Mouse (Mus musculus): Measurements from ENCODE around the gene Chpf. TPM values are rescaled to one million over a fixed set of nuclear protein-coding genes. Genes with fewer than 3 reads are reported as not detected.

Chpf gene
- total RNA-seq, 2 experiments from 2014 or later: 26.4 to 28.2 TPM

- intact Hi-C loops (cut with DNase I): loop anchor here (1.0 to 5.0 kb wide), 2 partner anchors 21 to 104 kb away; no protein-coding TSS in a partner anchor
- peak; percentile 34 for DNase-seq (ENCODE audit: low spot score)
These were observed 33.1 kb downstream of the Chpf start for GRCm38 (mm10) chr1:75445751-75446611.

GRCm38 (mm10) chr1:75445141-75445701, 33.9 kb downstream of the Chpf start:
- DNase-seq (ENCODE audit: low spot score): no peak
- intact Hi-C loops (cut with DNase I): loop anchor here (1.0 to 5.0 kb wide), 2 partner anchors 22 to 103 kb away; no protein-coding TSS in a partner anchor

- intact Hi-C loops (cut with DNase I): no loop called here
- DNase-seq (ENCODE audit: low spot score): no peak
These were observed 34.9 kb downstream of the Chpf start for GRCm38 (mm10) chr1:75444208-75444607.

- intact Hi-C loops (cut with DNase I): no loop called here
- no peak for DNase-seq (ENCODE audit: low spot score)
These were observed 35.7 kb downstream of the Chpf start for GRCm38 (mm10) chr1:75443247-75444024.

GRCm38 (mm10) chr1:75442811-75443210, 36.3 kb downstream of the Chpf start:
- DNase-seq (ENCODE audit: low spot score): no peak
- intact Hi-C loops (cut with DNase I): no loop called here

- DNase-seq (ENCODE audit: low spot score): no peak
- intact Hi-C loops (cut with DNase I): no loop called here
These were observed 36.9 kb downstream of the Chpf start for GRCm38 (mm10) chr1:75442171-75442570.

GRCm38 (mm10) chr1:75441471-75441996, 37.6 kb downstream of the Chpf start:
- intact Hi-C loops (cut with DNase I): no loop called here
- no peak for DNase-seq (ENCODE audit: low spot score)

- intact Hi-C loops (cut with DNase I): no loop called here
These were observed 38.4 kb downstream of the Chpf start for GRCm38 (mm10) chr1:75440661-75441060.

GRCm38 (mm10) chr1:75438782-75439181, 40.3 kb downstream of the Chpf start:
- intact Hi-C loops (cut with DNase I): no loop called here
- DNase-seq (ENCODE audit: low spot score): no peak

More at GRCm38 (mm10) chr1:75440661-75441060, 38.4 kb downstream of the Chpf start:
- DNase-seq (ENCODE audit: low spot score): no peak

- intact Hi-C loops (cut with DNase I): no loop called here
- DNase-seq (ENCODE audit: low spot score): peak; percentile 67
These were observed 43.4 kb downstream of the Chpf start, which contains the start of gene Gmppa for GRCm38 (mm10) chr1:75435475-75436328. Gene Gmppa, plus strand, starts transcription at chr1:75435930.

GRCm38 (mm10) chr1:75425796-75426471, 53.2 kb downstream of the Chpf start:
- no peak for DNase-seq (ENCODE audit: low spot score)
- intact Hi-C loops (cut with DNase I): no loop called here

Other genes starting within 250 kb of the Chpf start
- gene A630095N17Rik, start 247.2 kb downstream of the Chpf start, total RNA-seq (2021): not detected
- 100 to 1,000 TPM in 1 of 2 experiments, 10 to 100 TPM in 1; 90.4 to 100 TPM for gene Dnajb2, start 242.9 kb downstream of the Chpf start, total RNA-seq (2021)
- under 1 TPM; 0.86 to 0.92 TPM for gene Ptprn, start 214.8 kb downstream of the Chpf start, total RNA-seq (2021)
- not detected for gene Resp18, start 200.9 kb downstream of the Chpf start, total RNA-seq (2021)
- 10 to 100 TPM; 81.8 to 82.7 TPM for gene Dnpep, start 161.3 kb downstream of the Chpf start, total RNA-seq (2021)
- gene Des, start 119.0 kb downstream of the Chpf start, total RNA-seq (2021): 1,000 to 10,000 TPM; 1,261 to 1,294 TPM
- gene Speg, start 104.0 kb downstream of the Chpf start, total RNA-seq (2021): 100 to 1,000 TPM; 141 to 144 TPM
- 10 to 100 TPM; 36.6 to 37.3 TPM for gene Gmppa, start 43.4 kb downstream of the Chpf start, total RNA-seq (2021)
- not detected for gene Asic4, start 28.9 kb downstream of the Chpf start, total RNA-seq (2021)
- gene Tmem198, start 225 bp upstream of the Chpf start, total RNA-seq (2021): under 1 TPM; 0.42 to 0.61 TPM
- 100 to 1,000 TPM; 147 to 150 TPM for gene Obsl1, start 27.1 kb upstream of the Chpf start, total RNA-seq (2021)
- 1 to 10 TPM; 4.8 to 5.0 TPM for gene Inha, start 27.8 kb upstream of the Chpf start, total RNA-seq (2021)
- 1 to 10 TPM; 8.9 to 9.2 TPM for gene Stk11ip, start 42.2 kb upstream of the Chpf start, total RNA-seq (2021)
- gene Slc4a3, start 67.0 kb upstream of the Chpf start, total RNA-seq (2021): 100 to 1,000 TPM; 220 to 242 TPM